Mouse (Mus musculus): Measurements from ENCODE around the gene Esx1. TPM values are rescaled to one million over a fixed set of nuclear protein-coding genes. Genes with fewer than 3 reads are reported as not detected.

Esx1 gene
- total RNA-seq (2021): not detected
- long read RNA-seq, experiment 1: 0 reads
- long read RNA-seq, experiment 2: 0 reads

DNA sequence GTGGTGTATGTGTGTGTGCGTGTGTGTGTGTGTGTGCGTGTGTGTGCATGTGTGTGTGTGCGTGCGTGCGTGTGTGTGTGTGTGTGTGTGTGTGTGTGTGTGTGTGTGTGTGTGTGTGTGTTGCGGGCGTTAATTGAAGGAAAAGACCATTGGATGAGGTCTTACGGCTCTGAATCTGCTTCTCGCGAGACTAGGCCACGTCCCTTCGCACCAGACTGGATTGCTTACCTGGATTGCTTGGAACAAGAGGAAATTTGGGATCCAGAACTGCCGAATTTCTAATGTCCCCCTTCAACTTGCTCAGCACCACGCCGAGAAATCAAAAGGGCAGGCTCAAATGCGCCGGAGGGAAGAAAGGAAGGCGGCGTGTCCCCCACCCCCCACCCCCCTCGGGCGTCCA is at the start of gene Esx1:
Gene Esx1 (minus strand): TSS at position 366 of the 400 bp plus-strand sequence.
- DNase-seq (ENCODE audit: low spot score in 2 of 2): no peak

- no peak for DNase-seq (ENCODE audit: low spot score in 2 of 2)
Measured at GRCm38 (mm10) chrX:137170021-137170420, 48.1 kb upstream of the Esx1 start.

DNA sequence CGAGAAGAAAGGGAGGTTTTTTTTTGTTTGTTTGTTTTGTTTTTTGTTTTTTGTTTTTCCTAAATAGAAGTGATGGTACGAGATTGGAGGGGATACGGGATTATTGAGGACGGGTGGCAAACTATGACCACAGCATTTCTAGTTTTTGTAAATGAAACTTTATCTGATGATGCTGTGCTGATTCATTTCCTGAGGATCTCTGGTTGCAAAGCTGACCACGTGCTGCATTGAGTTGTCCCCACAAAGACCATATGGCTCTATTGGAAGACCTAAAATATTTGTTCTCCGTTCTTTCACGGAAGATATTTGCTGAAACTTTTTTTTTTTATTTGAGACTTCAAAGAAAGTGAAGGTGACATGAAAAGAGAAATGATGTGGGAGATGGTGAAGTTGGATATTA is 45.8 kb upstream of the Esx1 start:
- no peak for DNase-seq (ENCODE audit: low spot score in 2 of 2)

- DNase-seq (ENCODE audit: low spot score in 2 of 2): no peak
Measured at GRCm38 (mm10) chrX:137165621-137166020, 43.7 kb upstream of the Esx1 start.

DNA sequence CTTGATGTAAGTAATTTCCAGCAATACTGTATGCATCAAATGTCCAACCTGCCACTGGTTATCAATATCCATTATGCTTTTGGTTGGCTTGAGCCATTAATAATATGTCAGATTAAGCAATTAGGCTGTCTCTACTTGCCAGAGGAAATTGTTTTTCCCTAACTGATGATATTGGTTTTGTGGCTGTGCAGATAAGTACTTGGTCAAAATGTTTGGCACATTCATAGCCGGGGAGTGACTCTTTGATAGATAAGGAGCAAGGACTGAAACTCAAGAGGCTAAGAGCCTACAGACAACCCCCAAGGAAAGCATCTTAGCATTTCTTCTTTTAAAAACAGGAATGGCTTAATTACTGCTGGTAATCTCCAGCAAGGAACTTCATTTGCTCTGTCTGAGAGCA is 40.8 kb upstream of the Esx1 start:
- DNase-seq (ENCODE audit: low spot score in 2 of 2): no peak

DNA sequence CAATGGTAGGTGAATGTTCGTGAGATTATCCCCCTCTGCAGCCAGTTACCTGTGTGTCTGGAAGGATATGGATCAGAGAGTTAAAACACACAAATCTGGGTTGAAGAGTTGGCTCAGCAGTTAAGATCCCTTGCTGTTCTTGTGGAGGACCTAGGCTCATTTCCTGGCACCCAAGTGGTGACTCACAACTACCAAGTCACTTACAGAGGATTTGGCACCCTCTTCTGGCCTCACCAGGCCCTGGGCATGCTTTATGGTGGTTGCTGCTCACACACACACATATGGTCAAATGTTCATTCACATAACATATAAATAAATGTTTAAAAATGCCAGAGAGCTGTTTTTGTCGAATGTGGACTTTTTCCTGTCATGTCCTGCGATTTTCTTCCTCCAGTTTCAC is 39.1 kb upstream of the Esx1 start:
- no peak for DNase-seq (ENCODE audit: low spot score in 2 of 2)

GRCm38 (mm10) chrX:137149050-137149449 is 27.2 kb upstream of the Esx1 start:
- DNase-seq (ENCODE audit: low spot score in 2 of 2): no peak

DNA sequence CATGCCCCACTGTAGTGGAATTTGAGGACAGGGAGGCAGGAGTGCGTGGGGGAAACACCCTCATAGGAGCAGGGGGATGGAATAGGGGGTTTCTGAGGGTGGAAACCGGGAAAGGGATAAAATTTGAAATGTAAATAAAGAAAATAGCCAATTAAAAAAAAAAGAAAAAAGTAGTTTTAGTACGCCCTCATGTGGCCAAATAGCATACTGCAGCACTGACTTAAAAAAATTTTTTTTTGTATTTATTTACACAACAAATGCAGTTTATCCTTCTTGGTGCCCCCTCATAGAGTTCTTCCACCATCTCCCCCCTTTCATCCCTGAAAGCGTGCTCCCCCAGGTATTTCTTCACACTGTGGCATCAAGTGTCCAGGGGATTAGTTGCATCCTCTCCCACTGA is 22.8 kb upstream of the Esx1 start:
- DNase-seq (ENCODE audit: low spot score in 2 of 2): no peak

- no peak for DNase-seq (ENCODE audit: low spot score in 2 of 2)
Measured at GRCm38 (mm10) chrX:137143726-137144125, 21.8 kb upstream of the Esx1 start.

GRCm38 (mm10) chrX:137142546-137142945 is 20.7 kb upstream of the Esx1 start:
- DNase-seq (ENCODE audit: low spot score in 2 of 2): no peak

DNA sequence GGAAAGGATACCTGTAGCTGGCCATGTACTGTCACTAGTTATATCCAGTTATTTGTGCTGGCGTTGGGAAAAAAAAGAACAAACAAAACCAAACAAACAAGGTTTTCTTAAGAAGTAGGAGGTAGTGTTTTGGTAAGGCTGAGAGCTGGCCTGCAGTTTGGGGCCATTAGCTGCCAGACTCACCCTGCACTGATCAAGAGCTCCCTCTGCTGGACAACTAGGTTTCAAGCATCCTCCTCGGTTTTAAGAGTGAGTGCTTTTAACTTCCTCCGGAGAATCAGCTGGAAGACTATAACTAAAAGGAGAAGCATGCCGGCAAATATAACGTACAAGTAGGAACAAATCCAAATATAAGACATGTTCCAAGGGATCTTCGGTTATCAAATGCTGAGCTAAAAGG is 19.8 kb upstream of the Esx1 start:
- peak; percentile 21 to 67 for DNase-seq (ENCODE audit: low spot score in 2 of 2)

DNA sequence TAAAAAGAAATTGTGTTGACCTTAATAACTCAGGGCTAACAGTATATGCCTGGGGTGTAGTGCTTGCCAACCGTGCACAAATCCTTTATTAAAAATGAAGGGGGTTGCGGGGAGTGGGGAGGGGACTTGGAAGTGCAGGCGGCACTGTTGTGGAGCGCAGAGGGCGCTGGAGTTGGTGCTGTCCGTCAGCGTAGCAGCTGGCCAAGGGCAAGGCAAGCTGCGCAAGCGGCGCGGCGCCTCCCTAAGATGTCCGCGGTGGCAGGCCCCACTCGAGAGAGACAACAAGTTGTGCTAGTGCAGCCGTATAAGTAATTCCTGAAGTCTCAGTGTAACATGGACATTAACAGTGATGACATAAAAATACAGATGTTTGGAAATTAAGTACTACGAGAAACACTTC is 5.7 kb upstream of the Esx1 start:
- DNase-seq (ENCODE audit: low spot score in 2 of 2): no peak

DNA sequence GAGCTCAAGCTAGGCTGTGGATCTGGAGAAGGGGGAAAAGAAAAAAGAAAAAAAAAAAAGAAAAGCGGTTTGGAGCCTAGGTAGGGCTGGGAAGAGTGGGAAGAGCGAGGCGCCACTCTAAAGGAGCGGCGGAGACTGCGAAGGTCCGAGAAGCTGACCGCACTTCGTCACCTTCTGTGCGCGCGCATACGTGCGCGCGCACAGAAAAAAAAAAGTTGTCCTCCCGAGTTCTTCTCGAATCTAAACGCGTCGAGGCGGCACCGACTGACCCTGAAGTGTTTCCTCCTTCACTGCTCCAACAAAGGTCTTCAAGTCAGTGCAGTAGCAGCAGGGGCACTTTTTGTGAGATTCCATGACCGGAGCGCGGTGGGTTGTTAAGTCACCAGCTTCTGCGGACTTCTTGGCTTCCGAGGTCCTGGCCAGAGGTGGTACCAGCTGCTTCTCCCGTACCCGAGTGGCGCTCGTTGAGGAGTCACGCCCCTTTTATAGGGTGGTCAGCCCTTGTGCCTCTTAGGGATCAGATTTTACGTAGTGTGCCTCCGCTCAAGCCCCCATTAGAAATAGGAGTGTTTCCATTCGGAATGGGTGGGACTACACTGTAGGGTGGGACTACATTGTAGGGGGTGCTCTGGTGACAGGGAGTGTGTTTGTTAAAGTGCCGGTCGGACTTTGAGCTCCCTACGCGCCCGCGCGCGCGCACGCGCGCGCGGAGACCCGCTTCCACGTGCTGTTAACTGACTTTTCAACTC is 2.0 kb downstream of the Esx1 start:
- DNase-seq (ENCODE audit: low spot score in 2 of 2): no peak

DNA sequence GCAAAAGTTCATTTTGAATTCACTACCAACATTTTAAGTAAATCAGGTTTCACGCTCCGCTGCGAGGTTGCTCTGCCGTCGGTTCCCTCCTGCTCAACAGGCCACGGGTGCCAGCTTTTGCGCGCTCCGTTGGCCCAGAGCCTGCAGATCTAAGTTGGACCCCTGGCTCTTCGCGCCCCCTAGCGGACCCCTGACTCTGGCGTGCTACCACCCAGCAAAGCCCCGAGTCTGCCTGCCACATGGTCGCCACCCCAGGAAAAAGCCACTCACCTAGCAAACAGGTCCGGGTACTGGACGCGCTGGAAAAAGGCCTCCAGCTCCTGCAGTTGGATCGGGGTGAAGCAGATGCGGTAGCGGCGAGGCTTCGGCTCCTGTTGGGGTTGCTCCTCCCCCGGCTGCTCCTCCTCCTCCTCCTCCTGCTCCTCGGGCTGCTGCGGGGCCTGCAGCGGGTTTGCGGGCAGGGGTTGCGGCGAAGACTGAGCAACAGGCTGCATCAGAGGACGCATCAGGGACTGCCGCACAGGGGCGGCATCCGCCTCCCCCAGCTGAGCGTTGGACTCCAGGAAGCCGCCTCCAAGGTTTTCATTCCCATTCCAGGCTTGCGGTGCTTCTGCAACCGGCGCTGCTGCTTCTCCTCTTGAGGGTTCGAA is 3.7 kb downstream of the Esx1 start:
- DNase-seq (ENCODE audit: low spot score in 2 of 2): peak in 1 of 2 experiments; percentile 16

GRCm38 (mm10) chrX:137106498-137106897 is 15.4 kb downstream of the Esx1 start:
- no peak for DNase-seq (ENCODE audit: low spot score in 2 of 2)

DNA sequence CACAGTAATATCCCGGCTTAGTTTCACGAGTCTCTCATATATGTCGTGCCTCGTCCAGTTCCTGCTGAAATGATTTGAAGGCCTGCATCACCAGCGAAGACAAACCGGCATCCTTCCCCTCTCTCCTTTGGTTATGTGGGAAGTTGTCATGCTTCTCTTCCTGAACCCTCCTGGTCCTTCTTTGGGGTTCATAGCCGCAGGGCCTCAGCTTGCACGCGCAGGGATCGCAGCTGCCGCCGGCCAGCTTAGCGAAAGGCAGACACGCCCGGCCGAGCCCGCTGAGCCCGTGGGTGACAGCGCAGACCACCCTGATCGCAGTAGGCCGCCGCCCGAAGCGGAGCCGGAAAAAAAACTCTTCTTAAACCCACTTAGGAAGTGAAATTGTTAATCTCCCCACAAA is 17.4 kb downstream of the Esx1 start:
- no peak for DNase-seq (ENCODE audit: low spot score in 2 of 2)

Other genes with a start within 250 kb of the Esx1 start
- not detected for gene H2bfm, start 194.8 kb downstream of the Esx1 start, total RNA-seq (2021)
- gene Tmsb15b2, start 146.6 kb downstream of the Esx1 start, total RNA-seq (2021): 10 to 100 TPM; 17.3 to 55.7 TPM
- gene Tmsb15l, start 145.2 kb downstream of the Esx1 start, total RNA-seq (2021): 1 to 10 TPM; 2.9 to 4.3 TPM
- 1 to 10 TPM; 6.8 to 8.8 TPM for gene Tmsb15b1, start 145.2 kb downstream of the Esx1 start, total RNA-seq (2021)
- gene Zcchc18, start 128.9 kb downstream of the Esx1 start, total RNA-seq (2021): 100 to 1,000 TPM; 229 to 257 TPM
- 10 to 100 TPM; 25.5 to 35.7 TPM for gene Slc25a53, start 83.8 kb downstream of the Esx1 start, total RNA-seq (2021)
- 10 to 100 TPM in 1 of 2 experiments, 1 to 10 TPM in 1; 9.7 to 10.3 TPM for gene Fam199x, start 72.5 kb downstream of the Esx1 start, total RNA-seq (2021)

All from layer of hippocampus, postnatal 14 days (tissue).